Mouse (Mus musculus): ENCODE measurements at regions not wholly inside any gene's neighbourhood (a gene's known extent, or its start where the extent isn't known, plus 50 kb on each side); places are given as distances from the start of the nearest gene placed in this dataset.

- H3K4me1 ChIP-seq (ENCODE audit: control insufficient read depth, insufficient read depth, insufficient read length): no peaks in the 10 kb centered on the region
- H3K27me3 ChIP-seq (ENCODE audit: control insufficient read depth, insufficient read depth, low read length): no peaks in the 10 kb centered on the region
- H3K27ac ChIP-seq (ENCODE audit: insufficient read depth, low read length): no peak overlapping the region
- no peaks in the 10 kb centered on the region for H3K36me3 ChIP-seq (ENCODE audit: control insufficient read depth, insufficient read depth, low read length)
- no peak for DNase-seq (ENCODE audit: low read depth in 1 of 2, low spot score in 2 of 2)
- no peak overlapping the region for H3K4me3 ChIP-seq (ENCODE audit: extremely low read depth, insufficient read depth, insufficient read length)
- TF ChIP-seq POLR2A (IDR thresholded peaks at IDR 0.05; ENCODE audit: low read depth, low read length) (no peak), CTCF (IDR thresholded peaks at IDR 0.05; ENCODE audit: extremely low read depth, insufficient read depth, insufficient read length, insufficient replicate concordance) (no peak)
- 34% methylated on average over 3 of the region's 3 CpGs for WGBS
These were observed 56.2 kb upstream of the Kitl start for GRCm38 (mm10) chr10:99959279-99959678.

GRCm38 (mm10) chr10:99952486-99952885, 62.9 kb upstream of the Kitl start:
- H3K4me3 ChIP-seq (ENCODE audit: extremely low read depth, insufficient read depth, insufficient read length): no peak overlapping the region
- 87% methylated on average over 7 of the region's 7 CpGs for WGBS
- H3K27ac ChIP-seq (ENCODE audit: insufficient read depth, low read length): no peak overlapping the region
- TF ChIP-seq CTCF (IDR thresholded peaks at IDR 0.05; ENCODE audit: extremely low read depth, insufficient read depth, insufficient read length, insufficient replicate concordance): no peak
- TF ChIP-seq POLR2A (IDR thresholded peaks at IDR 0.05; ENCODE audit: low read depth, low read length): no peak
- no peak for DNase-seq (ENCODE audit: low read depth in 1 of 2, low spot score in 2 of 2)
- H3K4me1 ChIP-seq (ENCODE audit: control insufficient read depth, insufficient read depth, insufficient read length): no peaks in the 10 kb centered on the region
- no peaks in the 10 kb centered on the region for H3K36me3 ChIP-seq (ENCODE audit: control insufficient read depth, insufficient read depth, low read length)
- H3K27me3 ChIP-seq (ENCODE audit: control insufficient read depth, insufficient read depth, low read length): no peaks in the 10 kb centered on the region

DNA sequence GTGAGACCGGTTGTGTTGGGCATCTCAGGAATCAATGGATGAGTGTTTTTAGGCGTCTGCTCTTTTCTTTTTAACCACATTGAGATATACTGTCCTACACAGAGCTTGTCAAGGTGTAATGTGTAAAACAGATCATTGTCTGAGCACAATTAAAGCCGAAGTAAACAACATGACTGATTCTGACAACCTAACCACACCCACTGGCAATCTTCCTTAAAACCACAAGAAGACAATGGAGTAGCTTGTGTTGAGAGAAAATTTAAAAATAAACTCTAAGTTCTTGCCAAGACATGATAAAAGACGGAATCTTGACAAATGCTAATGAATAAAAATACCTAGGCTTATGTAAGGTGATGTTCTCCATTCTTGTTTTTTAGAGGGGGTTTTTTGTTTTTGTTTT, 63.7 kb upstream of the Kitl start:
- H3K4me3 ChIP-seq (ENCODE audit: extremely low read depth, insufficient read depth, insufficient read length): no peak overlapping the region
- no peaks in the 10 kb centered on the region for H3K27me3 ChIP-seq (ENCODE audit: control insufficient read depth, insufficient read depth, low read length)
- H3K27ac ChIP-seq (ENCODE audit: insufficient read depth, low read length): no peak overlapping the region
- no peaks in the 10 kb centered on the region for H3K36me3 ChIP-seq (ENCODE audit: control insufficient read depth, insufficient read depth, low read length)
- DNase-seq (ENCODE audit: low read depth in 1 of 2, low spot score in 2 of 2): no peak
- TF ChIP-seq POLR2A (IDR thresholded peaks at IDR 0.05; ENCODE audit: low read depth, low read length) (no peak), CTCF (IDR thresholded peaks at IDR 0.05; ENCODE audit: extremely low read depth, insufficient read depth, insufficient read length, insufficient replicate concordance) (no peak)
- H3K4me1 ChIP-seq (ENCODE audit: control insufficient read depth, insufficient read depth, insufficient read length): no peaks in the 10 kb centered on the region
- WGBS: 78% methylated on average over 4 of the region's 4 CpGs

DNA sequence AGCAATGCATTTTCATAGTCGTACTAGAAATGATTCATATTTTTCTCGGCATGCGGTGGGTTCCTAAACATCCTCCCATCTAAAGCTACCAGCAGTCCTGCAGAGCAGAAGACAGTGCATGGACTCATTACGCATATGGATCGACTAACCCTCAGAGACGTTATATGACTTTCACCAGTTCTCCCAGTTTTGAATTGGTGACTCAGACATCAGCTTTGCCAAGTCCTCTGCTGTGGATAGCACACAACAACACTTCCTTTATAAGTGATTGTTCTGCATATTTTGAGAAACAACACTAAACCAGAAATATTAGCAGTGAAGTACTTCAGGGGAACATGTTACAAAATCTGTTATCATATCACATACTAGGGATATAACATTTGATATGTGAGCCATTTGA, 64.1 kb upstream of the Kitl start:
- Histone ChIP-seq H3K27ac (ENCODE audit: insufficient read depth, low read length) (no peak overlapping the region), H3K27me3 (ENCODE audit: control insufficient read depth, insufficient read depth, low read length) (no peaks in the 10 kb centered on the region), H3K36me3 (ENCODE audit: control insufficient read depth, insufficient read depth, low read length) (no peaks in the 10 kb centered on the region), H3K4me3 (ENCODE audit: extremely low read depth, insufficient read depth, insufficient read length) (no peak overlapping the region), H3K4me1 (ENCODE audit: control insufficient read depth, insufficient read depth, insufficient read length) (no peaks in the 10 kb centered on the region)
- TF ChIP-seq CTCF (IDR thresholded peaks at IDR 0.05; ENCODE audit: extremely low read depth, insufficient read depth, insufficient read length, insufficient replicate concordance): no peak
- TF ChIP-seq POLR2A (IDR thresholded peaks at IDR 0.05; ENCODE audit: low read depth, low read length): no peak
- DNase-seq (ENCODE audit: low read depth in 1 of 2, low spot score in 2 of 2): no peak
- WGBS: 87% methylated on average over 6 of the region's 6 CpGs

GRCm38 (mm10) chr10:99948740-99949139, 66.7 kb upstream of the Kitl start:
- 73% methylated on average over 3 of the region's 3 CpGs for whole genome bisulfite sequencing
- no peak for DNase-seq (ENCODE audit: low read depth in 1 of 2, low spot score in 2 of 2)

DNA sequence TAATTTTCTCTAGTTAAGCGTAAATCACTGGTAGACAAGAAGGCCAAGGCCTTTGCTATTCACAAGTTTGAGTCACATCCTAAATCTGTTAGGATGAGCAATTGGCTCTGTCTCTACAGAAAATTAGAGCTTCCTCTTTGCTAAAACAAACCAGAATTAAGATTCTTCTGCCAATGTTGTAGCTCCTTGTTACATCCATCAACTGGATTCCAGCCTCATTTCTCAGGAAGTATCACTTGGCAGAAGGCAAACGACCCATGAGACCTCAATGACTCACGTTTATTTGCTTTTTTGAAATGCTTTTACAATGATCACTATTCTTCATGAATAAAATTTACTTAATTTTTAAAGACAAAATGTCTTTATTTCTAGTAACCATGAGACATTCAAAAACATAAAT, 70.0 kb upstream of the Kitl start:
- H3K27ac ChIP-seq (ENCODE audit: insufficient read depth, low read length): no peak overlapping the region
- DNase-seq (ENCODE audit: low read depth in 1 of 2, low spot score in 2 of 2): no peak
- no peaks in the 10 kb centered on the region for H3K36me3 ChIP-seq (ENCODE audit: control insufficient read depth, insufficient read depth, low read length)
- H3K27me3 ChIP-seq (ENCODE audit: control insufficient read depth, insufficient read depth, low read length): no peaks in the 10 kb centered on the region
- no peak overlapping the region for H3K4me3 ChIP-seq (ENCODE audit: extremely low read depth, insufficient read depth, insufficient read length)
- 80% methylated on average over 3 of the region's 3 CpGs for WGBS
- TF ChIP-seq POLR2A (IDR thresholded peaks at IDR 0.05; ENCODE audit: low read depth, low read length) (no peak), CTCF (IDR thresholded peaks at IDR 0.05; ENCODE audit: extremely low read depth, insufficient read depth, insufficient read length, insufficient replicate concordance) (no peak)
- H3K4me1 ChIP-seq (ENCODE audit: control insufficient read depth, insufficient read depth, insufficient read length): no peaks in the 10 kb centered on the region

More at GRCm38 (mm10) chr10:99948740-99949139, 66.7 kb upstream of the Kitl start:
- Histone ChIP-seq H3K27me3 (ENCODE audit: control insufficient read depth, insufficient read depth, low read length) (no peaks in the 10 kb centered on the region), H3K4me1 (ENCODE audit: control insufficient read depth, insufficient read depth, insufficient read length) (no peaks in the 10 kb centered on the region), H3K27ac (ENCODE audit: insufficient read depth, low read length) (no peak overlapping the region), H3K4me3 (ENCODE audit: extremely low read depth, insufficient read depth, insufficient read length) (no peak overlapping the region), H3K36me3 (ENCODE audit: control insufficient read depth, insufficient read depth, low read length) (no peaks in the 10 kb centered on the region)
- no peak for TF ChIP-seq POLR2A (IDR thresholded peaks at IDR 0.05; ENCODE audit: low read depth, low read length)
- no peak for TF ChIP-seq CTCF (IDR thresholded peaks at IDR 0.05; ENCODE audit: extremely low read depth, insufficient read depth, insufficient read length, insufficient replicate concordance)

DNA sequence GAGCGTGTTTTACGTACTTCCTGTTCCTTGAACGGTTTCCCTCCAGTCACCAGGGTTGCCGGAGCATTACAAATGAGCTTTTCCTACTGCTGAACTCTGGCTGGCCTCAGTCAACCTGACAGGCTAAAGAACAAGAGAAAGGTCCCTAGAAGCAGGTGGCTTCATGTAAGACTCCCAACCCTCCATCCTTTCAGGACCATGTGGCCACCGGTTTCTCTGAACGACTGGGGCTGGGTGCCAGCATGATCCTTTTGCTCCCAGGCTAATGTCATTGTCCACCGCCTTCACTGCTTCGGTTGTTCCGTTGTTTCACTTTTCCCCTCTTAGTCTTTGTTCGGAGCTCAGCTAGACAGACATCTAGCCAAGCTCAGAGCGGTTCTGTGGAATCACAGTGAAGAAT, 73.8 kb upstream of the Kitl start:
- TF ChIP-seq POLR2A (IDR thresholded peaks at IDR 0.05; ENCODE audit: low read depth, low read length) (no peak), CTCF (IDR thresholded peaks at IDR 0.05; ENCODE audit: extremely low read depth, insufficient read depth, insufficient read length, insufficient replicate concordance) (no peak)
- Histone ChIP-seq H3K4me1 (ENCODE audit: control insufficient read depth, insufficient read depth, insufficient read length) (no peaks in the 10 kb centered on the region), H3K27ac (ENCODE audit: insufficient read depth, low read length) (no peak overlapping the region; the same call in 1 of the 2 replicates), H3K36me3 (ENCODE audit: control insufficient read depth, insufficient read depth, low read length) (no peaks in the 10 kb centered on the region), H3K27me3 (ENCODE audit: control insufficient read depth, insufficient read depth, low read length) (no peaks in the 10 kb centered on the region), H3K4me3 (ENCODE audit: extremely low read depth, insufficient read depth, insufficient read length) (no peak overlapping the region)
- 50% methylated on average over 11 of the region's 11 CpGs for WGBS
- DNase-seq (ENCODE audit: low read depth in 1 of 2, low spot score in 2 of 2): no peak
